Mouse (Mus musculus) olfactory bulb, adult 2 months (tissue): Measurements from ENCODE around the gene Smarca2.

Experiments used
- CTCF ChIP-seq: fragments of 200-500 bp; IDR thresholded peaks from 2 replicates; pipeline ENCODE4 v1.5.1; 2012; ENCODE audit warnings: low read depth, mild to moderate bottlenecking, low read length, moderate library complexity; ENCODE audit not compliant: insufficient read depth
- POLR2A ChIP-seq: fragments of 200-500 bp; IDR thresholded peaks from 2 replicates; pipeline ENCODE4 v1.6.1; 2012; ENCODE audit warnings: mild to moderate bottlenecking, low read depth, low read length, moderate library complexity; ENCODE audit not compliant: insufficient read depth

GRCm38 (mm10) chr19:26709095-26709494 lies 104.2 kb downstream of the Smarca2 start:
- TF ChIP-seq POLR2A (no peak), CTCF (no peak)
